Mouse (Mus musculus) CH12.LX (cell line): Measurements from ENCODE around the gene Nr2c2ap. TPM values are rescaled to one million over a fixed set of nuclear protein-coding genes. Genes with fewer than 3 reads are reported as not detected.

Experiments used
- DNase-seq: peaks from one replicate; pipeline ENCODE4 v3.0.0-alpha.2; 2013; ENCODE audit errors: extremely low read depth
- H3K27ac ChIP-seq: 2 replicates; pipeline ENCODE4 v1.5.1; 2012; ENCODE audit warnings: low read depth, mild to moderate bottlenecking, control low read depth, moderate library complexity; ENCODE audit not compliant: insufficient read depth
- H3K27me3 ChIP-seq: replicated peaks from 2 replicates; pipeline ENCODE3; 2012; ENCODE audit warnings: inconsistent platforms
- H3K36me3 ChIP-seq, 2 experiments: replicated peaks in 1 of 2; 2 replicates each; pipeline versions ENCODE3 to v1.6.1; 2012; ENCODE audit warnings: inconsistent platforms in 1 of 2, low read length in 1 of 2, mild to moderate bottlenecking in 1 of 2, mixed read lengths in 1 of 2, moderate library complexity in 1 of 2; ENCODE audit not compliant: control insufficient read depth in 1 of 2, insufficient read depth in 1 of 2
- H3K4me1 ChIP-seq, 2 experiments: 2 replicates each; pipeline ENCODE4 v1.6.1; 2012; ENCODE audit warnings: inconsistent platforms in 1 of 2, moderate library complexity in 1 of 2; ENCODE audit not compliant: insufficient read depth in 2 of 2, control insufficient read depth in 1 of 2
- H3K4me2 ChIP-seq: 2 replicates; pipeline ENCODE4 v1.6.1; 2012; ENCODE audit warnings: low read depth, mild to moderate bottlenecking, control low read depth; ENCODE audit not compliant: poor library complexity, insufficient read depth, severe bottlenecking
- H3K4me3 ChIP-seq, 3 experiments: fragments of 150-350 bp in 1 of 3; sonication (generic) in 1 of 3; replicated peaks in 1 of 3; 2 replicates each; pipeline versions ENCODE3 to v1.5.1; 2011 to 2012; ENCODE audit warnings: low read depth in 2 of 3, low read length in 2 of 3, mild to moderate bottlenecking in 2 of 3, moderate library complexity in 2 of 3, control low read depth in 1 of 3, improper control_type of control experiment in 1 of 3, inconsistent platforms in 1 of 3, mixed read lengths in 1 of 3; ENCODE audit not compliant: poor library complexity in 1 of 3
- H3K79me2 ChIP-seq: replicated peaks from 2 replicates; pipeline ENCODE4 v1.6.1; 2012; ENCODE audit warnings: mild to moderate bottlenecking, moderate library complexity; ENCODE audit not compliant: control insufficient read depth, poor library complexity, insufficient read depth, severe bottlenecking; ENCODE audit errors: extremely low read depth
- H3K9ac ChIP-seq: 2 replicates; pipeline ENCODE4 v1.6.1; 2012; ENCODE audit warnings: low read depth, mild to moderate bottlenecking, control low read depth, moderate library complexity; ENCODE audit not compliant: insufficient read depth
- H3K9me3 ChIP-seq: replicated peaks from 2 replicates; pipeline ENCODE3; 2012; ENCODE audit warnings: low read length, inconsistent platforms, mixed read lengths
- BHLHE40 ChIP-seq: IDR thresholded peaks from 2 replicates; pipeline ENCODE4 v1.6.1; 2011; ENCODE audit warnings: mild to moderate bottlenecking, low read depth, low read length, improper control_type of control experiment
- E2F4 ChIP-seq: IDR thresholded peaks from 2 replicates; pipeline ENCODE4 v1.6.1; 2011; ENCODE audit warnings: low read depth, low read length, improper control_type of control experiment; ENCODE audit not compliant: insufficient replicate concordance
- ELF1 ChIP-seq: IDR thresholded peaks from 2 replicates; pipeline ENCODE4 v1.6.1; 2014; ENCODE audit warnings: low read depth, mild to moderate bottlenecking, inconsistent platforms, low read length, improper control_type of control experiment
- EP300 ChIP-seq: IDR thresholded peaks from 2 replicates; pipeline ENCODE4 v1.6.1; 2011; ENCODE audit warnings: low read length, improper control_type of control experiment
- GABPA ChIP-seq: IDR thresholded peaks from 2 replicates; pipeline ENCODE4 v1.6.1; 2012; ENCODE audit warnings: low read depth, low read length, improper control_type of control experiment, inconsistent platforms; ENCODE audit not compliant: insufficient replicate concordance
- HCFC1 ChIP-seq: IDR thresholded peaks from 2 replicates; pipeline ENCODE4 v1.6.1; 2012; ENCODE audit warnings: low read depth, mild to moderate bottlenecking, inconsistent platforms, low read length, improper control_type of control experiment
- IRF4 ChIP-seq: IDR thresholded peaks from 2 replicates; pipeline ENCODE4 v1.6.1; 2014; ENCODE audit warnings: low read depth, mild to moderate bottlenecking, inconsistent platforms, low read length, improper control_type of control experiment
- JUN ChIP-seq: IDR thresholded peaks from 2 replicates; pipeline ENCODE4 v1.6.1; 2011; ENCODE audit warnings: low read depth, mild to moderate bottlenecking, low read length, improper control_type of control experiment, moderate library complexity; ENCODE audit not compliant: insufficient read depth
- JUND ChIP-seq: conservative IDR thresholded peaks from 2 replicates; pipeline ENCODE4 v1.6.1; 2011; ENCODE audit warnings: low read depth, low read length, improper control_type of control experiment
- MAZ ChIP-seq: IDR thresholded peaks from 2 replicates; pipeline ENCODE4 v1.6.1; 2012; ENCODE audit warnings: low read depth, mild to moderate bottlenecking, inconsistent platforms, low read length, improper control_type of control experiment, moderate library complexity
- MXI1 ChIP-seq: IDR thresholded peaks from 2 replicates; pipeline ENCODE4 v1.6.1; 2011; ENCODE audit warnings: mild to moderate bottlenecking, low read depth, low read length, improper control_type of control experiment
- MYC ChIP-seq: IDR thresholded peaks from 2 replicates; pipeline ENCODE4 v1.6.1; 2011; ENCODE audit warnings: low read depth, mild to moderate bottlenecking, improper control_type of control experiment, low read length
- NRF1 ChIP-seq: IDR thresholded peaks from 2 replicates; pipeline ENCODE4 v1.6.1; 2014; ENCODE audit warnings: low read depth, mild to moderate bottlenecking, inconsistent platforms, low read length, improper control_type of control experiment, moderate library complexity
- PAX5 ChIP-seq: IDR thresholded peaks from 2 replicates; pipeline ENCODE4 v1.6.1; 2012; ENCODE audit warnings: low read length, inconsistent platforms, mixed read lengths
- POLR2A ChIP-seq: IDR thresholded peaks from 2 replicates; pipeline ENCODE4 v1.6.1; 2011; ENCODE audit warnings: low read depth, mild to moderate bottlenecking, improper control_type of control experiment, low read length
- POLR2AphosphoS2 ChIP-seq: IDR thresholded peaks from 2 replicates; pipeline ENCODE4 v1.6.1; 2011; ENCODE audit warnings: low read depth, low read length, improper control_type of control experiment
- RCOR1 ChIP-seq: conservative IDR thresholded peaks from 2 replicates; pipeline ENCODE4 v1.6.1; 2012; ENCODE audit warnings: low read depth, mild to moderate bottlenecking, inconsistent platforms, low read length, improper control_type of control experiment
- TBP ChIP-seq: conservative IDR thresholded peaks from 2 replicates; pipeline ENCODE4 v1.6.1; 2011; ENCODE audit warnings: low read depth, low read length, improper control_type of control experiment
- UBTF ChIP-seq: IDR thresholded peaks from 2 replicates; pipeline ENCODE4 v1.6.1; 2012; ENCODE audit warnings: low read depth, mild to moderate bottlenecking, inconsistent platforms, low read length, improper control_type of control experiment, moderate library complexity
- USF1 ChIP-seq: IDR thresholded peaks from 2 replicates; pipeline ENCODE4 v1.6.1; 2014; ENCODE audit warnings: low read depth, mild to moderate bottlenecking, inconsistent platforms, low read length, improper control_type of control experiment
- USF2 ChIP-seq: conservative IDR thresholded peaks from 2 replicates; pipeline ENCODE4 v1.6.1; 2011; ENCODE audit warnings: low read depth, low read length, improper control_type of control experiment
- ZC3H11A ChIP-seq: IDR thresholded peaks from 2 replicates; pipeline ENCODE4 v1.6.1; 2012; ENCODE audit warnings: low read depth, mild to moderate bottlenecking, inconsistent platforms, low read length, improper control_type of control experiment
- ZKSCAN1 ChIP-seq: IDR thresholded peaks from 2 replicates; pipeline ENCODE4 v1.6.1; 2012; ENCODE audit warnings: low read depth, inconsistent platforms, low read length, improper control_type of control experiment, borderline replicate concordance
- ZMIZ1 ChIP-seq: IDR thresholded peaks from 2 replicates; pipeline ENCODE4 v1.6.1; 2012; ENCODE audit warnings: low read depth, mild to moderate bottlenecking, inconsistent platforms, low read length, improper control_type of control experiment
- dilution Hi-C: fragments of 300-500 bp; cut with MboI; formaldehyde crosslinking; loops from 2 replicates; pipeline ENCODE4 v1.14.3; 2020; ENCODE audit warnings: low sequenced_read_pairs; ENCODE audit not compliant: extremely low pct_unique_long_range_greater_than_20kb, extremely low pct_ligation_motif_present
- in situ Hi-C: fragments of 300-500 bp; cut with MboI; formaldehyde crosslinking; loops from 3 replicates; pipeline ENCODE4 v1.14.3; 2019; ENCODE audit warnings: low sequenced_read_pairs, low pct_ligation_motif_present, low pct_unique_long_range_greater_than_20kb, mixed read lengths
- polyA plus RNA-seq: library from polyadenylated mRNA; unstranded; fragments of >175 nt; gene quantifications from 2 replicates; pipeline ENCODE4 v1.2.1, GENCODE M21; 2012; ENCODE audit warnings: low read depth; ENCODE audit not compliant: insufficient read length
- total RNA-seq, 2 experiments: library from RNA; depleted of rRNA; stranded (reverse); fragments of 300-350 nt in 1 of 2; fragments of >200 nt in 1 of 2; gene quantifications; 2 replicates each; pipeline ENCODE4 v1.2.3; 2012 to 2014

The Nr2c2ap gene
- total and polyA plus RNA-seq, 3 experiments, result 16.4 to 61.3 (median 22.7) TPM

DNA sequence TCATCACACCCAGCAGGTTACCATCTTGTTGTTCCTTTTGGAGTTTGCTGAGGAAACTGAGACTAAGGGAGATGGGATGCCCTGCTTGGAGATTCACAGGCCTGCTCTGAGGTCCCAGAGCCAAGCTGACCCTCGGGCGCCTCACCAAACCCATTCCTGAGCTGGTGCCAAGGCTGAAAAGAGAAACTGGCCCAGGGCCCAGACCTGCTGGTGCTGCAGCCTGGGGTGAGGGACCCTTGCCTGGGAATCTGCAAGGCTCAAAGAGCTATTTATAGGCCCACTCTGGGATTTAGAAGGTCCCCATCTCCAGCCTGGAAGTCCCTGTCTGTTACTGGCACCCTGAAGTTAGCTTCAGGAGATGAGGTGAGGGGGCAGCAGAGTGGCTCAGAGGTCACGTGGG, 2.7 kb upstream of the Nr2c2ap start:
- Histone ChIP-seq H3K79me2 (peaks cover 14% of the 10 kb centered on the region), H3K36me3 (peaks cover 6 to 19% of the 10 kb centered on the region in 2 experiments), H3K4me1 (peaks cover 6 to 35% of the 10 kb centered on the region in 2 experiments; a peak in 3 of 4 replicates), H3K4me2 (no peak overlapping the region), H3K9me3 (no peaks in the 10 kb centered on the region), H3K4me3 (no peak overlapping the region), H3K9ac (no peak overlapping the region), H3K27me3 (no peaks in the 10 kb centered on the region), H3K27ac (no peak overlapping the region)
- dilution Hi-C loops, result no loop called here
- in situ Hi-C loops, result no loop called here
- no peak for DNase-seq
- TF ChIP-seq GABPA, result no peak
- no peak for TF ChIP-seq ZKSCAN1
- TF ChIP-seq HCFC1, result no peak
- TF ChIP-seq USF1, result no peak
- TF ChIP-seq NRF1, result no peak
- TF ChIP-seq POLR2AphosphoS2, result no peak
- TF ChIP-seq IRF4, result no peak
- TF ChIP-seq MXI1, result no peak
- no peak for TF ChIP-seq EP300
- no peak for TF ChIP-seq BHLHE40
- no peak for TF ChIP-seq POLR2A
- TF ChIP-seq TBP, result no peak
- TF ChIP-seq RCOR1, result no peak
- TF ChIP-seq E2F4, result no peak
- no peak for TF ChIP-seq ELF1
- no peak for TF ChIP-seq USF2
- TF ChIP-seq JUND, result no peak

DNA sequence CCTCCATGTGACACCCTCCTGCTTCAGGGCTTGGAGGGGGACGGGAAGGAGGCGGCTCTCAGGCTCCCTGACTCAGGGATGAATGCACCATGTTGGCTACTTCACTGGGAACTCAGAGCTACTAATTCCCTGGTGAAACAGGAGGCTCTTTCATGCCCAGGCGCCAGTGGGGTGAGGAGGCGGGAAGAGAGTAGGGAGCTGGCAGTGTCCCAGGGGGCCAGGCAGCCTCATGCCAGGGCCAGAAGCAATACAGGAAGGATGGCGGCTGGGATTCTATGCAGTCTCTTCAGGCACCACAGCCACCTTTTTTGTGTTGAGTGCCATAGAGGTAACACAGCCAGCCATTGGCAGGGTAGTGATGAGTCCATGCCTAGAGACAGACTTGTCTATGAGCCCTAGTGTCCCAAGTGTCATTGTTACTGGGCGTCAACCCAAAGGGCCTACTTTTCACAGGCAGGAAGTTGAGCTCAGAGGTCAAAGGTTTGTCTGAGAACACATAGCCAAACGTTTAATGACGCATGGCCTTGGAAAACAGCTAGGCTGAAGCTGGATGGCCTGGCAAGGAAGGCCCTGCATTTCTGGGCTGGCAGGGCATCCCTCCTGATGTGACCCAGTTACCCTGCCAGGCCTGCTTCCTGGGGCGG, 1.7 kb upstream of the Nr2c2ap start:
- dilution Hi-C loops, result no loop called here
- TF ChIP-seq HCFC1 (no peak), RCOR1 (no peak), UBTF (no peak), IRF4 (no peak), ZMIZ1 (no peak), E2F4 (no peak), JUND (no peak), ZKSCAN1 (no peak), MYC (no peak), JUN (no peak), ELF1 (no peak), PAX5 (no peak), BHLHE40 (no peak), MAZ (no peak), POLR2AphosphoS2 (no peak), TBP (no peak), ZC3H11A (no peak)

More for the DNA sequence above, 1.7 kb upstream of the Nr2c2ap start:
- in situ Hi-C loops, result no loop called here
- H3K79me2 ChIP-seq, result peaks cover 14% of the 10 kb centered on the region
- H3K4me1 ChIP-seq, result peaks cover 10 to 43% of the 10 kb centered on the region in 2 experiments; a peak in 3 of 4 replicates
- peaks cover 16 to 29% of the 10 kb centered on the region in 2 experiments for H3K36me3 ChIP-seq
- H3K9ac ChIP-seq, result no peak overlapping the region
- no peaks in the 10 kb centered on the region for H3K27me3 ChIP-seq
- H3K4me2 ChIP-seq, result no peak overlapping the region
- no peaks in the 10 kb centered on the region for H3K9me3 ChIP-seq
- no peak overlapping the region for H3K27ac ChIP-seq
- no peak for DNase-seq
- H3K4me3 ChIP-seq, result no peak overlapping the region
